Mouse (Mus musculus): ENCODE data around the gene Pdzd2.

DNA sequence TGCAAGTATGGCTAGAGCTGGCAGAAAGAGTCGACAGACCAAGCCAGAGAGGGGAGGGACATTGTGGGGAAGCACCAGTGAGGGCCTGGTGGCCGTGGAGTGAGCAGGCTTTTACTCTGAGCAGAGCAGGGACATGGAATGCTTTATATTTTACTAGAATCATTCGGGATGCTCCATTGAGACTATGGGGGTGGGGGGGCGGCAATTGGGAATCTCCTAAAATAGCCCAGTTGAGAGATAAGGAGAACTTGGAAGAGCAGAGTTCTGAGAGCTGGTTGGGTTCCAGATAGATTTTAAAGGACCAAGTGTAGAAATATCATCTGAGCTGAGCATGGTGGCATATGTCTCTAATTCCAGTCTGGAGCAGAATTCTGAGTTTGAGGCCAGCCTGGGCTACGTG is 14.5 kb downstream of the Pdzd2 start:
- TF ChIP-seq EP300 (IDR thresholded peaks at IDR 0.05) (no peak), CTCF (IDR thresholded peaks at IDR 0.05) (no peak)
